Mouse (Mus musculus): ENCODE data around the gene Dguok.

GRCm38 (mm10) chr6:83443441-83444340, 63.1 kb downstream of the Dguok start:
- TF ChIP-seq CTCF (IDR thresholded peaks at IDR 0.05; ENCODE audit: insufficient read depth, low read length) (no peak), POLR2A (IDR thresholded peaks at IDR 0.05; ENCODE audit: borderline replicate concordance, extremely low read depth, low read depth, low read length) (no peak)

Data from lung, adult 2 months (tissue).